Mouse (Mus musculus): ENCODE results near the gene Tmem127. TPM values are rescaled to one million over a fixed set of nuclear protein-coding genes. Genes with fewer than 3 reads are reported as not detected.
"Not testable (repeated sequence)": the region's sequence is repeated elsewhere in the genome, so short reads cannot be mapped to it uniquely, and the experiment has no call there.

Gene Tmem127
- polyA plus RNA-seq, 1 experiment from 2014 or later, result 21.7 TPM

- H3K4me3 ChIP-seq (ENCODE audit: low read depth, low read length), result no peak overlapping the region
- WGBS, result 98% methylated on average over 3 of the region's 3 CpGs
- no peak for ATAC-seq (ENCODE audit: low FRiP score)
- no peak overlapping the region for H3K9ac ChIP-seq (ENCODE audit: low read depth, low read length)
- H3K4me2 ChIP-seq (replicated peaks; ENCODE audit: low read depth, low read length), result no peak overlapping the region
- H3K9me3 ChIP-seq (ENCODE audit: control insufficient read depth, low read length), result no peaks in the 10 kb centered on the region
- no peaks in the 10 kb centered on the region for H3K27me3 ChIP-seq (ENCODE audit: control insufficient read depth, insufficient read depth, low read length)
- H3K27ac ChIP-seq (ENCODE audit: low read depth, low read length), result no peak overlapping the region
- no peaks in the 10 kb centered on the region for H3K4me1 ChIP-seq (replicated peaks; ENCODE audit: control insufficient read depth, insufficient read depth, low read length)
- peaks cover 5% of the 10 kb centered on the region; the same call in 1 of the 2 replicates for H3K36me3 ChIP-seq (ENCODE audit: control insufficient read depth, insufficient read depth, low read length)
- DNase-seq (ENCODE audit: low spot score), result no peak
Measured at GRCm38 (mm10) chr2:127301883-127302282, 54.2 kb downstream of the Tmem127 start.

- H3K36me3 ChIP-seq (ENCODE audit: control insufficient read depth, insufficient read depth, low read length); H3K27me3 ChIP-seq (ENCODE audit: control insufficient read depth, insufficient read depth, low read length); H3K9ac ChIP-seq (ENCODE audit: low read depth, low read length); H3K4me2 ChIP-seq (replicated peaks; ENCODE audit: low read depth, low read length); ATAC-seq (ENCODE audit: low FRiP score); H3K27ac ChIP-seq (ENCODE audit: low read depth, low read length); H3K4me3 ChIP-seq (ENCODE audit: low read depth, low read length); H3K4me1 ChIP-seq (replicated peaks; ENCODE audit: control insufficient read depth, insufficient read depth, low read length); H3K9me3 ChIP-seq (ENCODE audit: control insufficient read depth, low read length); DNase-seq (ENCODE audit: low spot score): not testable (repeated sequence)
- WGBS, result 98% methylated on average over 4 of the region's 4 CpGs
Measured at GRCm38 (mm10) chr2:127304192-127304591, 56.5 kb downstream of the Tmem127 start.

GRCm38 (mm10) chr2:127304609-127305210, 57.0 kb downstream of the Tmem127 start:
- H3K27me3 ChIP-seq (ENCODE audit: control insufficient read depth, insufficient read depth, low read length), result no peaks in the 10 kb centered on the region
- DNase-seq (ENCODE audit: low spot score), result no peak
- no peak for ATAC-seq (ENCODE audit: low FRiP score)
- H3K4me1 ChIP-seq (replicated peaks; ENCODE audit: control insufficient read depth, insufficient read depth, low read length), result no peaks in the 10 kb centered on the region
- H3K4me2 ChIP-seq (replicated peaks; ENCODE audit: low read depth, low read length), result no peak overlapping the region
- H3K36me3 ChIP-seq (ENCODE audit: control insufficient read depth, insufficient read depth, low read length), result no peaks in the 10 kb centered on the region
- H3K9me3 ChIP-seq (ENCODE audit: control insufficient read depth, low read length), result no peaks in the 10 kb centered on the region
- 87% methylated on average over 3 of the region's 3 CpGs for WGBS
- no peak overlapping the region for H3K9ac ChIP-seq (ENCODE audit: low read depth, low read length)
- H3K27ac ChIP-seq (ENCODE audit: low read depth, low read length), result no peak overlapping the region
- H3K4me3 ChIP-seq (ENCODE audit: low read depth, low read length), result no peak overlapping the region

GRCm38 (mm10) chr2:127306123-127306522, 58.4 kb downstream of the Tmem127 start:
- Histone ChIP-seq H3K4me2 (replicated peaks; ENCODE audit: low read depth, low read length) (no peak overlapping the region), H3K36me3 (ENCODE audit: control insufficient read depth, insufficient read depth, low read length) (no peaks in the 10 kb centered on the region), H3K27ac (ENCODE audit: low read depth, low read length) (no peak overlapping the region), H3K9ac (ENCODE audit: low read depth, low read length) (no peak overlapping the region), H3K9me3 (ENCODE audit: control insufficient read depth, low read length) (no peaks in the 10 kb centered on the region), H3K4me3 (ENCODE audit: low read depth, low read length) (no peak overlapping the region), H3K4me1 (replicated peaks; ENCODE audit: control insufficient read depth, insufficient read depth, low read length) (no peaks in the 10 kb centered on the region), H3K27me3 (ENCODE audit: control insufficient read depth, insufficient read depth, low read length) (no peaks in the 10 kb centered on the region)
- ATAC-seq (ENCODE audit: low FRiP score) (no peak), DNase-seq (ENCODE audit: low spot score) (no peak)

- H3K9ac ChIP-seq (ENCODE audit: low read depth, low read length), result no peak overlapping the region
- H3K27ac ChIP-seq (ENCODE audit: low read depth, low read length), result no peak overlapping the region
- DNase-seq (ENCODE audit: low spot score) (no peak), ATAC-seq (ENCODE audit: low FRiP score) (no peak)
- H3K4me1 ChIP-seq (replicated peaks; ENCODE audit: control insufficient read depth, insufficient read depth, low read length), result no peaks in the 10 kb centered on the region
- no peaks in the 10 kb centered on the region for H3K9me3 ChIP-seq (ENCODE audit: control insufficient read depth, low read length)
- H3K27me3 ChIP-seq (ENCODE audit: control insufficient read depth, insufficient read depth, low read length), result no peaks in the 10 kb centered on the region
- 41% methylated on average over 3 of the region's 3 CpGs for WGBS
- no peak overlapping the region for H3K4me3 ChIP-seq (ENCODE audit: low read depth, low read length)
- H3K36me3 ChIP-seq (ENCODE audit: control insufficient read depth, insufficient read depth, low read length), result no peaks in the 10 kb centered on the region
- no peak overlapping the region for H3K4me2 ChIP-seq (replicated peaks; ENCODE audit: low read depth, low read length)
Measured at GRCm38 (mm10) chr2:127307179-127307578, 59.5 kb downstream of the Tmem127 start.

- Histone ChIP-seq H3K27me3 (ENCODE audit: control insufficient read depth, insufficient read depth, low read length) (no peaks in the 10 kb centered on the region), H3K36me3 (ENCODE audit: control insufficient read depth, insufficient read depth, low read length) (no peaks in the 10 kb centered on the region)
- 97% methylated on average over 2 of the region's 2 CpGs for WGBS
Measured at GRCm38 (mm10) chr2:127308660-127309059, 61.0 kb downstream of the Tmem127 start.

GRCm38 (mm10) chr2:127310246-127310645, 62.5 kb downstream of the Tmem127 start:
- no peak for ATAC-seq (ENCODE audit: low FRiP score)
- H3K4me3 ChIP-seq (ENCODE audit: low read depth, low read length), result no peak overlapping the region
- no peaks in the 10 kb centered on the region for H3K4me1 ChIP-seq (replicated peaks; ENCODE audit: control insufficient read depth, insufficient read depth, low read length)
- no peaks in the 10 kb centered on the region for H3K36me3 ChIP-seq (ENCODE audit: control insufficient read depth, insufficient read depth, low read length)
- no peak for DNase-seq (ENCODE audit: low spot score)
- WGBS, result 76% methylated on average over 2 of the region's 2 CpGs
- H3K27ac ChIP-seq (ENCODE audit: low read depth, low read length), result no peak overlapping the region
- H3K9ac ChIP-seq (ENCODE audit: low read depth, low read length), result no peak overlapping the region
- no peak overlapping the region for H3K4me2 ChIP-seq (replicated peaks; ENCODE audit: low read depth, low read length)
- no peaks in the 10 kb centered on the region for H3K9me3 ChIP-seq (ENCODE audit: control insufficient read depth, low read length)
- H3K27me3 ChIP-seq (ENCODE audit: control insufficient read depth, insufficient read depth, low read length), result no peaks in the 10 kb centered on the region

More at GRCm38 (mm10) chr2:127308660-127309059, 61.0 kb downstream of the Tmem127 start:
- Histone ChIP-seq H3K4me1 (replicated peaks; ENCODE audit: control insufficient read depth, insufficient read depth, low read length) (no peaks in the 10 kb centered on the region), H3K4me2 (replicated peaks; ENCODE audit: low read depth, low read length) (no peak overlapping the region), H3K27ac (ENCODE audit: low read depth, low read length) (no peak overlapping the region), H3K4me3 (ENCODE audit: low read depth, low read length) (no peak overlapping the region), H3K9me3 (ENCODE audit: control insufficient read depth, low read length) (no peaks in the 10 kb centered on the region), H3K9ac (ENCODE audit: low read depth, low read length) (no peak overlapping the region)
- ATAC-seq (ENCODE audit: low FRiP score) (no peak), DNase-seq (ENCODE audit: low spot score) (peak; percentile 11)

GRCm38 (mm10) chr2:127310685-127311084, 63.0 kb downstream of the Tmem127 start:
- Histone ChIP-seq H3K9me3 (ENCODE audit: control insufficient read depth, low read length) (no peaks in the 10 kb centered on the region), H3K27ac (ENCODE audit: low read depth, low read length) (no peak overlapping the region), H3K4me2 (replicated peaks; ENCODE audit: low read depth, low read length) (no peak overlapping the region), H3K36me3 (ENCODE audit: control insufficient read depth, insufficient read depth, low read length) (no peaks in the 10 kb centered on the region), H3K4me3 (ENCODE audit: low read depth, low read length) (no peak overlapping the region), H3K27me3 (ENCODE audit: control insufficient read depth, insufficient read depth, low read length) (no peaks in the 10 kb centered on the region), H3K9ac (ENCODE audit: low read depth, low read length) (no peak overlapping the region), H3K4me1 (replicated peaks; ENCODE audit: control insufficient read depth, insufficient read depth, low read length) (no peaks in the 10 kb centered on the region)
- WGBS, result 91% methylated on average over 7 of the region's 7 CpGs
- DNase-seq (ENCODE audit: low spot score), result no peak
- no peak for ATAC-seq (ENCODE audit: low FRiP score)

Data from hindbrain, embryonic 11.5 days (tissue).